Mouse (Mus musculus) neutrophil, adult 83 days (primary cell): Measurements from ENCODE around the gene Trim37. TPM values are rescaled to one million over a fixed set of nuclear protein-coding genes. Genes with fewer than 3 reads are reported as not detected.

Experiments used
- total RNA-seq, 2 experiments: library from RNA; stranded (reverse); gene quantifications; one replicate each; pipeline ENCODE4 v1.2.4; 2023

Trim37 gene
- 10 to 100 TPM; 10.8 to 14.1 TPM for total RNA-seq

GRCm38 (mm10) chr11:87126824-87127816, at the start of gene Trim37:
TSS of gene Trim37 (plus strand) at chr11:87127077.

GRCm38 (mm10) chr11:87086290-87086984, 40.4 kb upstream of the Trim37 start, which contains the start of gene Smg8:
TSS of gene Smg8 (minus strand) at chr11:87086774.

GRCm38 (mm10) chr11:87108409-87108754, 18.5 kb upstream of the Trim37 start, which contains the start of gene Prr11:
TSS of gene Prr11 (minus strand) at chr11:87108708.

GRCm38 (mm10) chr11:87108755-87109518, 17.9 kb upstream of the Trim37 start, which contains the start of gene Ska2:
TSS of gene Ska2 (plus strand) at chr11:87109234.

Other genes starting within 250 kb of the Trim37 start
- 1 to 10 TPM; 5.6 to 7.0 TPM for gene Ypel2, start 133.4 kb upstream of the Trim37 start, total RNA-seq
- gene Gdpd1, start 53.0 kb upstream of the Trim37 start, total RNA-seq, result 1 to 10 TPM; 1.2 to 1.6 TPM
- 10 to 100 TPM; 13.6 to 13.9 TPM for gene Smg8, start 40.3 kb upstream of the Trim37 start, total RNA-seq
- gene Prr11, start 18.4 kb upstream of the Trim37 start, total RNA-seq, result 10 to 100 TPM; 22.1 to 24.9 TPM
- gene Ska2, start 17.8 kb upstream of the Trim37 start, total RNA-seq, result 10 to 100 TPM; 12.8 to 14.8 TPM
- 1 to 10 TPM in 1 of 2 experiments, under 1 TPM in 1; 0.75 to 1.7 TPM for gene Ppm1e, start 231.9 kb downstream of the Trim37 start, total RNA-seq